Mouse (Mus musculus): ENCODE measurements around the gene Fgf6. TPM values are rescaled to one million over a fixed set of nuclear protein-coding genes. Genes with fewer than 3 reads are reported as not detected.
A peak's percentile ranks its signal among the peaks of the same experiment; 100 is the strongest.

The Fgf6 gene
- polyA plus RNA-seq, 2 experiments, result not detected

- Histone ChIP-seq H3K9ac (replicated peaks) (no peak overlapping the region), H3K4me3 (ENCODE audit: insufficient read depth in 1 of 2, low read depth in 2 of 2, low read length in 2 of 2) (no peak overlapping the region), H3K27ac (no peak overlapping the region), H3K27me3 (ENCODE audit: control insufficient read depth, insufficient read depth, low read length) (no peaks in the 10 kb centered on the region), H3K36me3 (replicated peaks; ENCODE audit: control insufficient read depth, insufficient read depth, low read depth) (no peaks in the 10 kb centered on the region), H3K4me2 (ENCODE audit: low read depth) (no peak overlapping the region), H3K4me1 (replicated peaks; ENCODE audit: control insufficient read depth in 2 of 2, insufficient read depth in 2 of 2, low read length in 1 of 2) (no peaks in the 10 kb centered on the region), H3K9me3 (ENCODE audit: control insufficient read depth, low read length) (no peaks in the 10 kb centered on the region)
- TF ChIP-seq CTCF (IDR thresholded peaks at IDR 0.05; ENCODE audit: low read depth) (no peak), EP300 (IDR thresholded peaks at IDR 0.05; ENCODE audit: low read depth) (no peak)
- no peak for ATAC-seq (ENCODE audit: insufficient read depth)
- no peak for DNase-seq (ENCODE audit: low read depth in 3 of 3, low spot score in 3 of 3)
- WGBS (ENCODE audit: insufficient replicate concordance), result 10% methylated on average over 3 of the region's 3 CpGs
Observed at GRCm38 (mm10) chr6:126995494-126995893, 19.9 kb upstream of the Fgf6 start.

DNA sequence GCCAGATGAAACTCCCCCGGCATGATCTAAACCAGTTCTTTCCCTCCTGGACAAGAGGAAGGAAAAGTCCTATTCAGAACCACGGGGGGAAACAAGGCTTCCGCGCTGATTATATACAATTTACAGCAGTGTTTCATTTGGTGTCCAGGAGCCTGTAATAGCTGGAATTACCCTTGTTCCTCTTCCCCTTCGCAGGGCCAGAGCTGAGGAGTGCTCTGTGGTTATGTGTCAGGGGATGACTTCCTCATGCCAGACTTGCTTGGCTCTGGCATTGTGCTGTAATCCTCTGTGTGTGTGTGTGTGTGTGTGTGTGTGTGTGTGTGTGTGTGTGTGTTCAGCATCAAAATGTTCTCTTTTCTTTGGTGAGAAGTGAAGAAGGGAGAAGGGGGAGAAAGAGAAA is 19.0 kb upstream of the Fgf6 start:
- ATAC-seq (ENCODE audit: insufficient read depth) (no peak), DNase-seq (ENCODE audit: low read depth in 3 of 3, low spot score in 3 of 3) (peak in 1 of 3 experiments; percentile 22)
- TF ChIP-seq EP300 (IDR thresholded peaks at IDR 0.05; ENCODE audit: low read depth) (no peak), CTCF (IDR thresholded peaks at IDR 0.05; ENCODE audit: low read depth) (no peak)
- no peaks in the 10 kb centered on the region for H3K36me3 ChIP-seq (replicated peaks; ENCODE audit: control insufficient read depth, insufficient read depth, low read depth)
- H3K27me3 ChIP-seq (ENCODE audit: control insufficient read depth, insufficient read depth, low read length), result no peaks in the 10 kb centered on the region
- no peaks in the 10 kb centered on the region for H3K9me3 ChIP-seq (ENCODE audit: control insufficient read depth, low read length)
- WGBS (ENCODE audit: insufficient replicate concordance), result 25% methylated on average over 5 of the region's 5 CpGs
- no peaks in the 10 kb centered on the region for H3K4me1 ChIP-seq (replicated peaks; ENCODE audit: control insufficient read depth in 2 of 2, insufficient read depth in 2 of 2, low read length in 1 of 2)
- H3K27ac ChIP-seq, result no peak overlapping the region
- H3K9ac ChIP-seq (replicated peaks), result no peak overlapping the region
- H3K4me2 ChIP-seq (ENCODE audit: low read depth), result no peak overlapping the region
- H3K4me3 ChIP-seq (ENCODE audit: insufficient read depth in 1 of 2, low read depth in 2 of 2, low read length in 2 of 2), result no peak overlapping the region

- 60% methylated on average over 3 of the region's 3 CpGs for WGBS (ENCODE audit: insufficient replicate concordance)
- ATAC-seq (ENCODE audit: insufficient read depth) (no peak), DNase-seq (ENCODE audit: low read depth in 3 of 3, low spot score in 3 of 3) (no peak)
- H3K4me2 ChIP-seq (ENCODE audit: low read depth), result no peak overlapping the region
- no peaks in the 10 kb centered on the region for H3K4me1 ChIP-seq (replicated peaks; ENCODE audit: control insufficient read depth in 2 of 2, insufficient read depth in 2 of 2, low read length in 1 of 2)
- no peaks in the 10 kb centered on the region for H3K27me3 ChIP-seq (ENCODE audit: control insufficient read depth, insufficient read depth, low read length)
- no peak overlapping the region for H3K4me3 ChIP-seq (ENCODE audit: insufficient read depth in 1 of 2, low read depth in 2 of 2, low read length in 2 of 2)
- TF ChIP-seq EP300 (IDR thresholded peaks at IDR 0.05; ENCODE audit: low read depth) (no peak), CTCF (IDR thresholded peaks at IDR 0.05; ENCODE audit: low read depth) (no peak)
- no peaks in the 10 kb centered on the region for H3K9me3 ChIP-seq (ENCODE audit: control insufficient read depth, low read length)
- no peak overlapping the region for H3K9ac ChIP-seq (replicated peaks)
- H3K36me3 ChIP-seq (replicated peaks; ENCODE audit: control insufficient read depth, insufficient read depth, low read depth), result no peaks in the 10 kb centered on the region
- no peak overlapping the region for H3K27ac ChIP-seq
Observed at GRCm38 (mm10) chr6:127005646-127006045, 9.7 kb upstream of the Fgf6 start.

DNA sequence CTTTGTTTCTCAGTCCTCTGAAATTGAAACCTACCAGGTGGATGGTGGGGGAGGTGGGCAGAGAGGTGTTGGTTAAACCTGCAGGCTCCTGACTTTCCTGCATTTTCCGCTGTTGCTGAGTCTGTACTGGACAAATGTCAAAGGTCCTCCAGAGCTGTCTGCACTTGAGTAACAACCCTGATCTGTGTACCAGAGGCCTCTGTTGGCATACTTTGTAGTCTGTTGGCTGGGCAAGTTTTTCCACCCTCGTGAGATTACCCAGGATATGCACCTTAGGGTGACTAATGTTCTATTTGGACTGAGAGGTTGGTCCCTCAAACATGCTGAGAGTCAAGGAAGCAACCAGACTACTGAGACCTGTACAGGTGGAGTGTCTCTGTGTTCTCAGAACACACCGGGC is 8.8 kb upstream of the Fgf6 start:
- 58% methylated on average over 3 of the region's 3 CpGs for WGBS (ENCODE audit: insufficient replicate concordance)
- Histone ChIP-seq H3K9ac (replicated peaks) (no peak overlapping the region), H3K27me3 (ENCODE audit: control insufficient read depth, insufficient read depth, low read length) (no peaks in the 10 kb centered on the region), H3K4me1 (replicated peaks; ENCODE audit: control insufficient read depth in 2 of 2, insufficient read depth in 2 of 2, low read length in 1 of 2) (no peaks in the 10 kb centered on the region), H3K36me3 (replicated peaks; ENCODE audit: control insufficient read depth, insufficient read depth, low read depth) (no peaks in the 10 kb centered on the region), H3K27ac (no peak overlapping the region), H3K9me3 (ENCODE audit: control insufficient read depth, low read length) (no peaks in the 10 kb centered on the region), H3K4me3 (ENCODE audit: insufficient read depth in 1 of 2, low read depth in 2 of 2, low read length in 2 of 2) (no peak overlapping the region), H3K4me2 (ENCODE audit: low read depth) (no peak overlapping the region)
- no peak for ATAC-seq (ENCODE audit: insufficient read depth)
- TF ChIP-seq CTCF (IDR thresholded peaks at IDR 0.05; ENCODE audit: low read depth) (no peak), EP300 (IDR thresholded peaks at IDR 0.05; ENCODE audit: low read depth) (no peak)
- DNase-seq (ENCODE audit: low read depth in 3 of 3, low spot score in 3 of 3), result no peak

DNA sequence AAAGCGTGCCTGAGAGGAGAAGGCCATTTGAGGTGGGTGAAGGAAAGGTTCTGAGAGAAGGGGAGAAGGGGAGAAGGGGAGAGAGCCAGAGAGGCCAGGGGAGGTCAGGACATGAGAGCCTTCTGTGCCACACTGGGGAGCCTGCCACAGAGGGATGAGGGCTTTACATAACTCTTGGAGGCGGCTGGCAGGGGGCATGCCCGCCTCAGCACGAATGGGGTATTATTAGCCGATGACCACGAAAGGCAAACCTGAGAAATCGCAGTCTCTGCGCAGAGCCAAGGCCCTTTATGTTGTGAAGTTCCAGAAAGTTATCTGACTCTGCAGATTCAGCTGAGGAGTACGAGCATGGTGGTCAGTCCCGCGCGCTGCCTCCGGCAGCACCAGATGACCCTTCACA is 5.4 kb upstream of the Fgf6 start:
- TF ChIP-seq EP300 (IDR thresholded peaks at IDR 0.05; ENCODE audit: low read depth) (no peak), CTCF (IDR thresholded peaks at IDR 0.05; ENCODE audit: low read depth) (no peak)
- H3K4me1 ChIP-seq (replicated peaks; ENCODE audit: control insufficient read depth in 2 of 2, insufficient read depth in 2 of 2, low read length in 1 of 2), result no peaks in the 10 kb centered on the region
- no peak overlapping the region for H3K4me3 ChIP-seq (ENCODE audit: insufficient read depth in 1 of 2, low read depth in 2 of 2, low read length in 2 of 2)
- DNase-seq (ENCODE audit: low read depth in 3 of 3, low spot score in 3 of 3) (no peak), ATAC-seq (ENCODE audit: insufficient read depth) (no peak)
- WGBS (ENCODE audit: insufficient replicate concordance), result 70% methylated on average over 13 of the region's 13 CpGs
- H3K9ac ChIP-seq (replicated peaks), result no peak overlapping the region
- no peak overlapping the region for H3K27ac ChIP-seq
- no peaks in the 10 kb centered on the region for H3K36me3 ChIP-seq (replicated peaks; ENCODE audit: control insufficient read depth, insufficient read depth, low read depth)
- no peak overlapping the region for H3K4me2 ChIP-seq (ENCODE audit: low read depth)
- H3K27me3 ChIP-seq (ENCODE audit: control insufficient read depth, insufficient read depth, low read length), result no peaks in the 10 kb centered on the region
- H3K9me3 ChIP-seq (ENCODE audit: control insufficient read depth, low read length), result no peaks in the 10 kb centered on the region

Data from liver, embryonic 14.5 days (tissue).